Comparison of ENCODE assay signal across 8 mouse cellular contexts in the genomic region with DNA sequence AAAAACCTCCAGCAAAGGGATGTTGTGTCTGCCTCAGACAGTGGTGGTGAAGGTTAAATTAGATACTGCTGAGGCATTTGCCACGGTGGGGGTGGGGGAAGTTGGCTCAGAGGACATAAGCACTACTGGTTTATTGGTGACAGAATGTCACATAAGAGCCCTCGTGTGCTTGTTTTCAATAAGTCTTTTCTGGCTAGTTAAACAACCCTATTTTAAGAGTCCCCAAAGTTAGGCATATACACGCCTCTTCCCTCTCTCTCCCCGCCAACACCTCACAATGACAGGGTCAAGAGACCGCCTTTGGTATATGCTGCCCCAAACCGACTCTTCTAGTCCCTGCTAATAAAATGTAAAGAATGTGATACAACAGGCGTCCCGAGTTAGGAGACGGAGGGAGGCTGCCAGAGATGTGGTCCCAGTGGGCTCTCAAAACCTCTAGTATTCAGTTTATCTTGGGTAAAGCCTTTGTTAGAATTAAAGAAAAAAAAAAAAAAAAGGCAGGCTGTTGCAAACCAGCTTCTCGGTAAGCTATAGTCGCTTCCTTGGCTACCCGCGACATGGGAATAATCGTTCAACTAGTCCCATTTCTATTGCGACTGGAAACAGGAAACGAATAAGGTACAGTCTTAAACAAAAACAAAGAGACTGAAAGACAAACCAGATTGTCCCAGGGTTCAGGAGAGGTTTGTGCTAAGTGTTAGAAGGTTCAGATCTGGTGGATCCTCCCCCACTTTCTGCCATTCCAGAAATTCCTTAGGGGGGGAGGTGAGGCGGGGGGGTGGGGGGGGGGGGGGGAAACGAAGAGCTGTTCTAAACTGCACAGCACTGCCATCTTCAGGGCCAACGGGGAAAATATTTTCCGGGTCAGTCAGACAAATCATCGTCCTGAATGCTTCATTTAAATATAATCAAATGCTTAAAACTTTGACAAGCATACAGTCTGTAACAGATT.
DNase-seq lines count a peak whose midpoint lies in the region; ATAC-seq lines count a peak whose summit lies in the region.

No protein-coding gene starts in this region.

- H3K9me3 ChIP-seq in hindbrain, embryonic 13.5 days: no peaks in the 10 kb centered on the region

- peak overlapping the region; percentile 35 for H3K4me3 ChIP-seq in hindbrain, embryonic 13.5 days

- no peaks in the 10 kb centered on the region for H3K27me3 ChIP-seq in hindbrain, embryonic 13.5 days

- peak overlapping the region; percentile 63; the same call in 1 of the 2 replicates for H3K9ac ChIP-seq in hindbrain, embryonic 13.5 days

- WGBS in hindbrain, embryonic 13.5 days: 1% methylated on average over 21 of the region's 21 CpGs

- H3K4me1 ChIP-seq in hindbrain, embryonic 13.5 days (replicated peaks): peaks cover 20% of the 10 kb centered on the region

- H3K36me3 ChIP-seq in hindbrain, embryonic 13.5 days: no peaks in the 10 kb centered on the region

- peak overlapping the region; percentile 53 for H3K27ac ChIP-seq in hindbrain, embryonic 13.5 days

- ATAC-seq in hindbrain, embryonic 13.5 days (ENCODE audit: low FRiP score): peak; percentile 52

- H3K4me2 ChIP-seq in hindbrain, embryonic 13.5 days: peak overlapping the region; percentile 51

- DNase-seq in Muller cell, postnatal 12 days (ENCODE audit: inconsistent ontology term): peak; percentile 84
- DNase-seq in cerebellum, adult 8-10 months: peak; percentile 41
- peak; percentile 28 to 33 for DNase-seq in frontal cortex, postnatal 25 days (ENCODE audit: low spot score in 2 of 2)
- DNase-seq in layer of hippocampus, postnatal 25 days (ENCODE audit: extremely low spot score in 1 of 2, low spot score in 1 of 2): peak; percentile 48 to 74
- peak; percentile 84 for DNase-seq in lung, postnatal 14 days
- DNase-seq in retina, postnatal 7 days (ENCODE audit: low read depth, low spot score): peak; percentile 27
- DNase-seq in urinary bladder, postnatal 36 days (ENCODE audit: low spot score in 2 of 2): peak; percentile 48 to 69

Comparison
In these comparisons a context has a peak if more than half of its experiments do, and no peak if none do; other contexts are left out.
1. Peak in every context shown above with its lines: DNase-seq, ATAC-seq, H3K4me3 ChIP-seq and H3K27ac ChIP-seq.
2. DNase-seq: peak in every context shown above with its lines; median percentile 84 in Muller cell, postnatal 12 days; 84 in lung, postnatal 14 days; 61 in layer of hippocampus, postnatal 25 days; 58 in urinary bladder, postnatal 36 days; 41 in cerebellum, adult 8-10 months; 30 in frontal cortex, postnatal 25 days; 27 in retina, postnatal 7 days.